Mouse (Mus musculus) layer of hippocampus, postnatal 25 days (tissue): ENCODE measurements around the gene Gm44965. TPM values are rescaled to one million over a fixed set of nuclear protein-coding genes. Genes with fewer than 3 reads are reported as not detected.
"Not testable (repeated sequence)": the region's sequence is repeated elsewhere in the genome, so short reads cannot be mapped to it uniquely, and the experiment has no call there.

Source experiments
- DNase-seq, 2 experiments: peaks; one replicate each; pipeline ENCODE4 v3.0.0; 2022; ENCODE audit warnings: mixed read lengths in 2 of 2, low spot score in 1 of 2; ENCODE audit errors: extremely low spot score in 1 of 2
- total RNA-seq, 2 experiments: library from RNA; stranded (reverse); gene quantifications; 2 replicates each; pipeline ENCODE4 v1.2.3; 2021

Gm44965 gene
- total RNA-seq, 2 experiments from 2014 or later, result not detected

GRCm38 (mm10) chr6:48622186-48622843 lies 28.6 kb downstream of the Gm44965 start:
- DNase-seq, result not testable (repeated sequence)

- DNase-seq, result no peak
Measured at GRCm38 (mm10) chr6:48623460-48623859, 29.7 kb downstream of the Gm44965 start.

- DNase-seq, result no peak
Measured at GRCm38 (mm10) chr6:48626464-48626863, 32.7 kb downstream of the Gm44965 start, which contains the start of gene AI854703. Gene AI854703, plus strand, starts transcription at chr6:48626764.

- peak; percentile 46 to 56 for DNase-seq
Measured at GRCm38 (mm10) chr6:48626984-48627383, 33.2 kb downstream of the Gm44965 start.

GRCm38 (mm10) chr6:48627511-48627924 lies 33.8 kb downstream of the Gm44965 start:
- DNase-seq, result no peak

- no peak for DNase-seq
Measured at GRCm38 (mm10) chr6:48628377-48628776, 34.6 kb downstream of the Gm44965 start.

- peak; percentile 49 to 56 for DNase-seq
Measured at GRCm38 (mm10) chr6:48628808-48629660, 35.3 kb downstream of the Gm44965 start.

GRCm38 (mm10) chr6:48629661-48630034 lies 35.9 kb downstream of the Gm44965 start:
- DNase-seq, result no peak

GRCm38 (mm10) chr6:48630831-48631230 lies 37.1 kb downstream of the Gm44965 start:
- DNase-seq, result no peak

GRCm38 (mm10) chr6:48635105-48635504 lies 41.4 kb downstream of the Gm44965 start:
- no peak for DNase-seq

GRCm38 (mm10) chr6:48636515-48636914 lies 42.8 kb downstream of the Gm44965 start:
- DNase-seq, result no peak

- DNase-seq, result no peak
Measured at GRCm38 (mm10) chr6:48637811-48638500, 44.2 kb downstream of the Gm44965 start.

- DNase-seq, result no peak
Measured at GRCm38 (mm10) chr6:48638553-48638952, 44.8 kb downstream of the Gm44965 start.

GRCm38 (mm10) chr6:48641391-48641790 lies 47.6 kb downstream of the Gm44965 start:
- no peak for DNase-seq

GRCm38 (mm10) chr6:48642764-48643292 lies 49.1 kb downstream of the Gm44965 start:
- DNase-seq, result peak in 1 of 2 experiments; percentile 34

GRCm38 (mm10) chr6:48645660-48646308 lies 52.0 kb downstream of the Gm44965 start:
- peak; percentile 48 to 74 for DNase-seq

GRCm38 (mm10) chr6:48646309-48646690 lies 52.6 kb downstream of the Gm44965 start:
- no peak for DNase-seq

- DNase-seq, result no peak
Measured at GRCm38 (mm10) chr6:48646995-48647394, 53.3 kb downstream of the Gm44965 start, which contains the start of gene Gimap8. Gene Gimap8, plus strand, starts transcription at chr6:48647234.

GRCm38 (mm10) chr6:48647611-48648010 lies 53.9 kb downstream of the Gm44965 start:
- no peak for DNase-seq

- DNase-seq, result no peak
Measured at GRCm38 (mm10) chr6:48648779-48649178, 55.0 kb downstream of the Gm44965 start.
